Mouse (Mus musculus): Measurements from ENCODE around the gene Fus.

Fus gene

DNA sequence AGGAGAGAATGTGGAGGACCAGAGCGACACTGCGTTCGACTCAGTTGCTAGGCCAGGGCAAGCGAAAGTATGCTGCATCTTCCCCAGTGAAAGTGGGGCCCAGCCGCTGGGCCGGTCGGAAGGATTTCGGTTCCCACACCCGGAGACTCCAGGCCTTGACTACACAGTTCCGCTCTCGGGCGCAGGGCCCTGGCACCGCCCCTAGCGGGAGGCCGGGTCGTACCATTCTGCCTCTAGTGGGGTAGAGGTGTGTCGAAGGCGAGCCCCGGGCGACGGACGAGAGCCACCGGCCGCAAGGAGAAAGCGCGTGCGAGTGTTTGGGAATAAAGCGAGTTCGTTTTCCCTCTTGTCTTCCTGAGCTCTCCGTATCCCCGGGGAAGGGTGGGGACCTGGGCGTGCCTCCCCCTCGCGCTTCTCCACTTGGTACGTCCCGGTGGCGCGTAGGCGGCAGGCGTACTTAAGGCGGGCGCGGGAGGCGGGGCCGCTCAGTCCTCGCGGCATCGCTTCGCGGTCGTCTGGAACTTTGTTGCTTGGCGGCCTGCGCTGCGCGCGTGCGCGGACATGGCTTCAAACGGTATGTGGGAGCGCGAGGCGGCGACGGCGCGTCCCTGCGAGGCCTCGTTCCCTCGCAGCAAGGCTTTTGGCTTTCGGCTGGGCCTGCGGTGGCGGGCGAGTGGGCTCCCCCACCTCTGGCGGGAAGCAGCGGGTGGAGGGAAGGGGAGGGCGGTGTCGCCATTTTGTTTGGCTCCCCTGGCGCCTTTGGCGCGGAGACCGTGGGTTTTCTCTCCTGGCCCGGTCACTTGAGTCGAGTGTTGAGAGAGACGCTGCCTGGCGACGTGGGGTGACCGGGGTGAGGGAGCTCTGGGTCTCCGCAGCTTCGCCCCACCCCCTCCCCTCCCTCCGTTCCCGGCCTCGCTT, at the start of gene Fus:
Fus (plus strand) TSS at position 454 of the 918 bp plus-strand sequence.
- peak; percentile 96 for DNase-seq (ENCODE audit: low read depth, low spot score)

DNA sequence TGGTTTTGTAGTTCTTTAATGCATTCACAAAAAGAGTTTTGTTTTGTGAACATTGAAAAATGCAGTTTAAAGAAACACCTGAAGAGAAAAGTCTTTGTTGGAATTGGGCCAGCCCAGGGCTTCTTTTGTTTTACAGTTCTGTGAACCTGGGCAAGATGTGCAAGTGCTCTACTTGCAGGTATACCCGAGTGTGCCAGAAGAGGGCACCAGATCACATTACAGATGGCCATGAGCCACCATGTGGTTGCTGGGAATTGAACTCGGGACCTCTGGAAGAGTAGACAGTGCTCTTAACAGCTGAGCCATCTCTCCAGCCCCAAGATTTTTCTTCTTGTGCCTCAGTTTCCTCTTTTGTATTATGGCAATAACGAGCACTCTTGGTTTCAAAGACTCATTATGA, 49.1 kb upstream of the Fus start:
- DNase-seq (ENCODE audit: low read depth, low spot score): peak; percentile 85

DNA sequence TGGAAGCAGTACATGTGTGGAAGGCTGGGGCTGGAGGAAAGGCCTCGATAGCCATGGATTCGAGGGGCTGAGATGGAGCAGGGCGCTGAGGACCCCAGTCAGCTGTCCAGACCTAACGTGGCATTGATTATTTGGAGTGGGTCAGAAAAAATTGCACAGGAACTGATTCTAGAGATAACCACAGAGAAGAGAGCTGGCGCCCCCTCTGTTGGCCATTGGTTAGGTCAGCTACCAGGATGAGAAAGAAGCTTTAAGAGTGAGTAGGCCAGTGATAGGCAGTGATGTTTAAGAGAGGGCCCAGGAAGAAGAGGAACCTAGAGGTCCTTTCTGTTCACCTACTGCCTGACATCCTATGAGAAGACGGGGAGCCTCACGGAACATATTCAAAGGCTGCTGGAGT, 48.0 kb upstream of the Fus start:
- DNase-seq (ENCODE audit: low read depth, low spot score): peak; percentile 48

GRCm38 (mm10) chr7:127921516-127921915, 45.7 kb upstream of the Fus start:
- peak; percentile 53 for DNase-seq (ENCODE audit: low read depth, low spot score)

DNA sequence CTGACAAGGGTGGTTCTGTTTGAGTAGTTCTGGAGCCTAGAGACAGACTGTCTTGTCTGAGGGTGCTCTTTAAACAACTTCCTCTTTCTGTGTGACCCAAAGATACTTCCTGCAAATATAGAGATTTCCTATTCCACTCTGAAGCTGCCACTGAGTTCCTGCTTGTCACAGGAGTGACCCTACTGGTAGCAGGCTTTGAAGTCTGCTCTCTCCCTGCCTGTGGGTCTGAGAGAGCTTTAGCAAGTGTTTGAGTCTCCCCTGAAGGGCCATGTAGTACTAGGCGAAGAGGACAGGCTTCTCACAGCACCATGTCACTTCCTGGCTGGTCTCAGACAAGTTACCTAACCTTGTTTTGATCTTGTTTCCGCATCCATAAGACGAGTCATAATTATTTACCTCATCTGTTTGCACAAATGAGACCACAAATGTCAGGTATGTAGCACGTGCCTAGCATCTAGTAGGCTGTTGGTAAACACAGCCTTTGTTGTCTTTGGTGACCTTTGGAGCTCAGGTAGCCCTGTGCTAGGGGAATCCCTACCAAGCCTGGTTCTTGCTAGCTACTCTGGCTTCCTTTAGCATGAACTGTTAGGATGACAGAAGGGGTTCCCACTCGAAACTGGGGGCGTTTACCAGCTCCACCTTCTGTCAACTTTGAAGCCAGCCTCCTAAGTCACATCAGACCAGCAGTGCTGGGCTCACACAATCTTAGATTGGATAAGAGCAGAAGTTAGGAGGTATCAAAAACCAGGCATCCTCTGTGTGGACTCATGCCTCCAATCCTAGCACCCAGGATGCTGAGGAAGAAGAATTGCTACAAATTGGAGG, 44.6 kb upstream of the Fus start:
- DNase-seq (ENCODE audit: low read depth, low spot score): peak; percentile 80

DNA sequence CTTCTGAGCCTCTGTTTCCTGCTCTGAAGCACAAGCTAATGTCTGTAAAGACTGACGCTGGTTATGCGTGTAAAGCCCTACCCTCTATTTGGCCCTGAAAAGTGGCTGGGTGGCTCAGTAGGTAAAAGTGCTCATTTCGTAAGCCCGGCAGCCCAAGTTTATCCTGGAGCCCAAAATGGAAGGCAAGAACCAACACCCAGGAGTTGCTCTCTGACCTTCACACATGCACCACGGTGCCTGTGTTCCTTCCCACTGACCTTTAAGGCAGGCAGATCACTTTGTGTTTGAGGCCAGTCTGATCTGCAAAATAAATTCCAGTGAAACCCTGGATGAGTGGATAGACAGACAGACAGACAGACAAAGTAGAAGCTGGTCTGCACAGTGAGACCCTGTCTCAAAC, 43.5 kb upstream of the Fus start:
- no peak for DNase-seq (ENCODE audit: low read depth, low spot score)

GRCm38 (mm10) chr7:127925252-127925651, 42.0 kb upstream of the Fus start:
- DNase-seq (ENCODE audit: low read depth, low spot score): no peak

DNA sequence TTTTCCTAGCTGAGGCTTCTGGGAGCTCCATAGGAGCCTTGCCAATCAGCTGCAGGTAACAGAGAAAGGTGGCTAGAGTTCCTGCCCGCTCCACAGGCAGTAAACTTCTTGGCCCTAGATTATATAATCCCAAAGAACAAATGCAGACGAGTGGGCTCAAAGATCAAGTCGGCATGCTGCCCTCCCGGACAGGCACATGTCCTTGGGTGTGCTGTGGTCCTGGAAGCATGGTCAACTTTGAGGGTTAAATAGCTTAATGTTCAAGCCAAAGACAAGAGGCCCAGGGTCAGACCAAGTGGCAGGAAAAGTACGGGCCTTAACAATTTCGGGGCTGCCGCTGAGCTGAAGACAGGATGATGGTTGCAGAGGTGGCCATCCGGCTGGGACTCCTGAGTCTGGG, 41.2 kb upstream of the Fus start:
- no peak for DNase-seq (ENCODE audit: low read depth, low spot score)

DNA sequence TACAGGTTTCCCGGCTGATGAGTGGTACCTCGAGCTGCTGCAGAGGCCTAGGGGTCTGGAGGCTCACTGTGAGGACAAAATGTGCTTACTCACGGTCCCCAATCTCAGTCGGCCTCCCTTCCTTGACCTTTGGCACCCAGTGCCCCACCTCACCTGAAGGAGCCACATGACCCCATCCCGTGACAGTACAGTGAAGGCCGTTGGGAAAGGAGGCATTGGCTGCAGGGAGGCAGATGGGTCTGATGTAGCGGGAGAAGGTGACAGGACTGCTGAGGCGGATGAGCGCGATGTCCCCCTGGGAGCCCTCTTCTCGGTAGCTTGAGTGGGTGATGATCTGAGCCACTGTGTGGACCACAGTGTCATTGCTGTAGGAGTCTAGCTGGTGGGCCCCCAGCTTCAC, 40.4 kb upstream of the Fus start:
- no peak for DNase-seq (ENCODE audit: low read depth, low spot score)

- DNase-seq (ENCODE audit: low read depth, low spot score): no peak
These were observed 39.5 kb upstream of the Fus start for GRCm38 (mm10) chr7:127927726-127928125.

DNA sequence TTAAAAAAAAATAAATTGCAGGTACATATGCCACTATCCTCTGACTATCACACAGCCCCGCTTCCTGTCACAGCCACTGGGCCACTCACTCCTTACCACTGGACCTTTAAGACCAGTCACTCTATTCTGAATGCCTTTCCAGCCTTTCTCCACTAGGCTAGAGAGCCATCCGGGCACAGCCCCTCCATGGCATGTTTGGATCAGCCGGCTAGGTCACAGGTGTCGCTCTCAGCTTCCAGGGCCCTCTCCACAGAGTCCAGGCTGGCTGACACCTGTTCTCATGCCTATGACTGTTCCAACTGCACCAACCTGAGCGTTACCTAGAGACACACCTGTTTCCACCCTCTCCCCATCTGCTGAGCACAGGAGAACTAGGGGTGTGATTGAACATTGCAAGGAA, 38.7 kb upstream of the Fus start:
- no peak for DNase-seq (ENCODE audit: low read depth, low spot score)

DNA sequence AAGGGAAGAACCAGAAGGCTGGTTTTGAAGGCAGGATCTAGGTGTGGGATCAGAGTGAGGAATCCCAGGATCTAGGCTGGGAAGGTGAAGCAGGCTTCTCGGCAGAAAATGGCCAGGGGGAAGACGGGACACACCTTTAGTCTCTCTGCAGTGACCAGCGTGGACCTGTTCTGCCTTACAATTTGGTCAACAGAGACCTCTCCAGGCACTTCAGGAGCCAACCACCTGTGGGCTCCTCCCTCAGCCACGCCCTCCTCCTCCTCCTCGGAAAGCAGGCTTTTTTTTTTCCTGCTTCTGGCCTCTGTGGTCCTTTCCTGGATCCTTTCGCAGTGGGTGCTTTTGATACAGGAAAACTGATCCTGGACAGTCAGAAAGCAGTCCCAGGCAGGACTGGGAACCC, 37.3 kb upstream of the Fus start, which contains the start of gene Prss8:
Prss8 (minus strand) TSS at position 182 of the 400 bp plus-strand sequence.
- no peak for DNase-seq (ENCODE audit: low read depth, low spot score)

- DNase-seq (ENCODE audit: low read depth, low spot score): no peak
These were observed 36.6 kb upstream of the Fus start for GRCm38 (mm10) chr7:127930636-127931035.

DNA sequence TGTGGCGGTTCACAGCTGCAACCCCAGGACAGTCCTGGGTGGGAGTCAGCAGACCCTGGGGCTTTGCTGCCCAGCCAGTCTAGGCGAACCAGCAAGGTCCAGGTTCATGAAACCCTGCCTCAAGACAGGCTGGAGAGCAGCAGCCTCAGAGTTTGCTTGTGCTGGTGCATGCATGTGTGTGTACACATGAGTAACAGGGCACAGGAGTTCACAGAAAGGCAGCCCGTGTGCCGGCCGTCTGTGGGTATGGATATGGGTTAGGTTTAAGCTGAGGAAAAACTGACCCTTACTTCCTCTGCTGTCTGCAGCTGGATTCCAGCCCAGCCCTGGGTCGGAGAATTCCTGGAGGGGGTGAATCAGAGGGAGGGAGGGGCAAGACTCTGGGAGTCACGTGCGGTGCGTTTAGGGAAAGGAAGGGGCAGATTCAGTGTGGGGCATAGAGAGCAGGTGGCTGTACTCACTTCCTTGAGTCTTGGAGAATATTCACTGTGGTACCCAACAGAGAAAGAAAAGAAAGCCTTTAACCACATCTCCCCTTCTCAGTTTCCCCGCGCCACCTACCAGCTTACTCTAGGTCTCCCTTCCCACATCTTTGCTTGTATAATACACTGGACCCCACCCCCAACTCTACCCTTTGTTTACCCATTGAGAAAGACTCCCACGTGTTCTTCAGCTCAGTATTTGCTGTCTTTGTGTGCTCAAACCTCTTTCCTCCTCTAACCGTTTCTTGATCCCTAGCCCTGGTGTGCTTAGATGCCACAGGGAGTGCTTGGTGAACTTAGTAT, 35.7 kb upstream of the Fus start:
- no peak for DNase-seq (ENCODE audit: low read depth, low spot score)

DNA sequence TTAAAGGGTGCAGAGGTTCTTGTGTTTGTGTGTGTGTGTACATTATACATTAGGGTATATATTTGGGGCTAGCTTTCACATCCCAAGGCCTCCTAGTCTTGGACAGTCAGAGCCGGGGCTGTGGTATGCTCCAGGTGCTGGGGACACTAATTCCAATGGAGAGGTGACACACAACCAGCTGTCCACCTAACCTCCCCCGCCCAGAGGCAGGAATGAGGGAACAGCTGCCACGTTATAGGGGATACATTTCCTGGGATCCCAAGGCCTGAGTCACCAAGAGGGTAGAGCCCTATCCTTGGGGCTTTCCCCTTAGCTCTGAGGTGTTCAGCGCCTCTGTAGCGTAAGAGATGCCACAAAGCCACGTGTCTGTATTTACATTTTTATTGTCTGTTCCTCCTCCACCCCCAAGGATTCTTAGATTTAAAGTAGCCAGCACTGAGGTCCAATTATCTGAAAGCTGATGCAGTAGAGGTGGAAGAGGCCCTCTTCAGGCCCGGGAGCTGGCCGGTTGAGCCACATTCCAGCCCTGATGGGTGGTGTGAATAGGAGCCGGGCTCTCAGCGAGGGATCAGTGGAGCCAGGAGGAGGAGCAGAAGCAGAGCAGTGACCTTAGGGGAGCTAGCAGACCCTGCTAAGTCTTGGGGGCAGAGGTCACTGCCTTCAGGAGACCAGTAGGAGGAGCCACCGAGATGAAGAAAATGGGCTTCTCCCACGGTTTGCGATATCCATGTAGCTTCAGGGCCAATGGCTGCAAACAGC, 34.8 kb upstream of the Fus start:
- DNase-seq (ENCODE audit: low read depth, low spot score): no peak

- DNase-seq (ENCODE audit: low read depth, low spot score): no peak
These were observed 33.2 kb upstream of the Fus start for GRCm38 (mm10) chr7:127934075-127934474.

DNA sequence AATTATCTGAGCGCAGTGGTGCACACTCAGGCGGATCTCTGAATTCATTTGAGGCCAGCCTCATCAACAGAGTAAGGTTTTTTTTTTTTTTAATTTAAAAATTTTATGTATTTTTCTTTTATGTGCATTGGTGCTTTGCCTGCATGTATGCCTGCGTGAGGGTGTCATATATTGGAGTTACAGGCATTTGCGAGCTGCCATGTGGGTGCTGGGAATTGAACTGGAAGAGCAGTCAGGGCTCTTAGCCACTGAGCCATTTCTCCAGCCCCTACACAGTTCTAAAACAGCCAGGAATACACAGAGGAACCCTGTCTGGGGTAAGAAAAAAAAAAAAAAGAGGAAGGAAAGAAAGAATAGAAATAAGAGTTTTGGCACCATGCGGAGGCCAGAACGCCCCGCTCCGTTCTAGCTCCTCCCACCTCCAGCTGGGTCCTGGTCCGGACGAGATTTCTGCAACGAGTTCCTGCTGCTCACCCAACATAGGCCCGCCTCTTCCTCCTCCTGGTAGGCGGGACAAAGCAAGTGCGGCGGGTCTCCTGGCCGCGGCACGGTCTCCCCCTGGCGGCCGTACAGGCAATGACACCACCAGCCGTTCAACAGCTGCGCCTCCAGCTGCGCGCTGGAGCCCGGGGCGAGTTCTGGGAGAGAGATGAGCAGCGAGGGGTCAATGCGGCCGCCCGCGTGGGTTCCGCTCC, 32.1 kb upstream of the Fus start:
- peak; percentile 97 for DNase-seq (ENCODE audit: low read depth, low spot score)

DNA sequence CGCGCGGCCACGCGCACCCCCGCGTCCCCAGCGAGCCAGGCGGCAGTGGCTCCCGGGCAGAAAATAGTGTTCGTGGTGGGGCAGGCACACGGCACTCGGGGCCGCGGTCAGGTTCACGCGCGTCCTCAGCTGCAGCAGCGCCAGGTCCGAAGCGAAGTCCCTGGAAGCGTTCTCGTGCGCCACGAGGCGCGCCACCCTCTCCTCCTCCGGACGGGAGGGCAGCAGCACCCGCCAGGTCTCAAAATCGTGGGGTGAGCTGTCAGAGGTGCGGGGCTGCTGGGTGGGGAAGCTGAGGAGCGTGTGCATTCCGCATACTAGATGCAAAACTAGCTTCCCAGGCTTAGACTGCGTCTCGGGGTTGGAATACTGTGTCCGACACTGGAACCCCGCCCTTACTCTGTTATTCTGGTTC, 31.5 kb upstream of the Fus start:
- DNase-seq (ENCODE audit: low read depth, low spot score): no peak

- no peak for DNase-seq (ENCODE audit: low read depth, low spot score)
These were observed 30.9 kb upstream of the Fus start for GRCm38 (mm10) chr7:127936216-127936884.

DNA sequence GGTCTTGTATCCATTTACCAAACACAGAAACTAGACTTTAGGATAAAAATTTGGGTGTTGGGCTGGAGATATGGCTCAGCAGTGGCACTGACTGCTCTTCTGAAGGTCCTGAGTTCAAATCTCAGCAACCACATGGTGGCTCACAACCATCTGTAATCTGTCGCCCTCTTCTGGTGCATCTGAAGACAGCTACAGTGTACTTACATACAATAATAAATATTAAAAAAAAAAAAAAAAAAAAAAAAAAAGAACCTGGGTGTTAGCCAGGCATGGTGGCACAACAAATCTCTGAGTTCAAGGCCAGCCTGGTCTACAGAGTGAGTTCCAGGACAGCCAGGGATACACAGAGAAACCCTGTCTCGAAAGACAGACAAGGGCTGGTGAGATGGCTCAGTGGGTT, 25.2 kb upstream of the Fus start:
- DNase-seq (ENCODE audit: low read depth, low spot score): peak; percentile 59
